Mouse (Mus musculus) embryonic facial prominence, embryonic 12.5 days (tissue): ENCODE results near the gene Ccnt2. TPM values are rescaled to one million over a fixed set of nuclear protein-coding genes. Genes with fewer than 3 reads are reported as not detected.

Source experiments
- ATAC-seq: fragments of 200-750 bp; cut with Nextera tagmentation; 2 replicates; pipeline ENCODE4 v1.8.0; 2017; ENCODE audit not compliant: insufficient number of reproducible peaks, insufficient read depth, low FRiP score, low TSS enrichment
- H3K27ac ChIP-seq: fragments of 300-500 bp; sonication (generic); 2 replicates; pipeline ENCODE4 v1.5.1; 2016; ENCODE audit warnings: mild to moderate bottlenecking
- H3K27me3 ChIP-seq: fragments of 300-500 bp; sonication (generic); 2 replicates; pipeline ENCODE4 v1.6.1; 2016; ENCODE audit warnings: mild to moderate bottlenecking, moderate library complexity
- H3K36me3 ChIP-seq: fragments of 300-500 bp; sonication (generic); 2 replicates; pipeline ENCODE4 v1.6.1; 2016; ENCODE audit warnings: mild to moderate bottlenecking
- H3K4me1 ChIP-seq: fragments of 300-500 bp; sonication (generic); 2 replicates; pipeline ENCODE4 v1.6.1; 2016
- H3K4me2 ChIP-seq: fragments of 300-500 bp; sonication (generic); replicated peaks from 2 replicates; pipeline ENCODE4 v1.6.1; 2016; ENCODE audit warnings: mild to moderate bottlenecking, moderate library complexity
- H3K4me3 ChIP-seq: fragments of 300-500 bp; sonication (generic); 2 replicates; pipeline ENCODE4 v1.5.1; 2016; ENCODE audit warnings: mild to moderate bottlenecking
- H3K9ac ChIP-seq: fragments of 300-500 bp; sonication (generic); 2 replicates; pipeline ENCODE4 v1.6.1; 2016; ENCODE audit warnings: mild to moderate bottlenecking, moderate library complexity
- H3K9me3 ChIP-seq: fragments of 300-500 bp; sonication (generic); 2 replicates; pipeline ENCODE4 v1.6.1; 2016; ENCODE audit warnings: mild to moderate bottlenecking, moderate library complexity
- WGBS: fragments of 180-500 bp; shearing (Covaris S2); methylation state at CpG from one replicate; pipeline ENCODE4 v1.1.7; 2016; 5-methylcytosine and 5-hydroxymethylcytosine counted together
- polyA plus RNA-seq: library from polyadenylated mRNA; unstranded; fragments of >200 nt; fragmentation: Nextera tagmentation; extraction: Ambion mirVana; gene quantifications from 2 replicates; pipeline ENCODE4 v1.2.1, GENCODE M21; 2016

Ccnt2 gene
- polyA plus RNA-seq, 1 experiment from 2014 or later = 108 TPM

DNA sequence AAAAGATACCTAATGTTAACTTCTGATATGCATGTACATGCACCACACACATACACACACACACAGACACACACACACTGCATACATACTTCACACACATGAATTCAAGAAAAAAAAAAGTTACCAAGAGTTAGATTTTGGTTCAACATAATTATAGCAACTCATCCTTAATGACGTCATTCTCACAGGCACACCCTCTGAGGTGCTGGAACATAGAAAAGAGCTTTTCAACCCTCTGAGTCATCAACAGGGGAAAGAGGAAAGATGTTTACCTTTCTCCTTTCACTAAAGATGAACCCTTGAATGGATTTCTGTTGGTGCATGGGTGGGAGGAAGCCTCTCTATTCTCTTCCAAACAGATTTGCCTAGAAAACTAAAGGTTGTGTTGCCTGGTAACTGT lies 64.6 kb downstream of the Ccnt2 start:
- Histone ChIP-seq H3K4me3 (no peak overlapping the region), H3K4me2 (no peak overlapping the region), H3K4me1 (no peaks in the 10 kb centered on the region), H3K36me3 (no peaks in the 10 kb centered on the region), H3K27ac (no peak overlapping the region), H3K27me3 (no peaks in the 10 kb centered on the region), H3K9me3 (no peaks in the 10 kb centered on the region), H3K9ac (no peak overlapping the region)
- 77% methylated on average over 1 of the region's 1 CpGs for WGBS
- no peak for ATAC-seq

DNA sequence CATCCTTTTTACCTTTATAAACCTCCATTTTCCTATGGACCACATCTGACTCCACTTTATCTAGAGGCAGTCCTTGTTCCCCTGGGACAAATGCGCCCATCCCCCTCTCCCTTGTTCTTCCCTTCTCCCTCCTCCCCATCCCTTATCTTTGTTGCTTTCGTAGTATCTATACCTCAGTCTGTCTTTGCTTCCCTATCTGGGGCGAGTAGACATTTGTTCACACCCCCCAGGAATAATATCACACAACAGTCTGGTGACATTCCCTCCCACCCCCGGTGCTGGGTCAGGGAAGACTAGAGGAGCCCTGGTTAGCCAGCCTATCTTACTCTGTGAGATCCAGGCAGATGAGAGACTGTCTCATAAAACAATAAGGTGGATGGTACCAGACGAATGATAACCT lies 71.5 kb downstream of the Ccnt2 start:
- H3K4me1 ChIP-seq = no peaks in the 10 kb centered on the region
- H3K4me3 ChIP-seq = no peak overlapping the region
- no peaks in the 10 kb centered on the region for H3K27me3 ChIP-seq
- H3K36me3 ChIP-seq = no peaks in the 10 kb centered on the region
- H3K4me2 ChIP-seq = no peak overlapping the region
- no peak overlapping the region for H3K27ac ChIP-seq
- H3K9me3 ChIP-seq = no peaks in the 10 kb centered on the region
- no peak overlapping the region for H3K9ac ChIP-seq
- ATAC-seq = no peak
- 75% methylated on average over 5 of the region's 5 CpGs for WGBS

GRCm38 (mm10) chr1:127850075-127850610 lies 76.2 kb downstream of the Ccnt2 start:
- H3K9me3 ChIP-seq = peaks cover 5% of the 10 kb centered on the region; the same call in 1 of the 2 replicates
- no peak overlapping the region for H3K27ac ChIP-seq
- 64% methylated on average over 7 of the region's 7 CpGs for WGBS
- H3K4me2 ChIP-seq = no peak overlapping the region
- H3K4me3 ChIP-seq = no peak overlapping the region
- no peaks in the 10 kb centered on the region for H3K4me1 ChIP-seq
- ATAC-seq = no peak
- H3K27me3 ChIP-seq = no peaks in the 10 kb centered on the region
- H3K36me3 ChIP-seq = no peaks in the 10 kb centered on the region
- H3K9ac ChIP-seq = no peak overlapping the region

- H3K9me3 ChIP-seq = peaks cover 5% of the 10 kb centered on the region; the same call in 1 of the 2 replicates
- no peak for ATAC-seq
- no peak within 1 kb of the TSS for H3K27ac ChIP-seq
- no peak within 1 kb of the TSS for H3K4me2 ChIP-seq
- 79% methylated on average over 14 of the region's 14 CpGs for WGBS
- no peaks in the 10 kb centered on the region for H3K36me3 ChIP-seq
- H3K27me3 ChIP-seq = no peaks in the 10 kb centered on the region
- H3K4me1 ChIP-seq = no peaks in the 10 kb centered on the region
- no peak within 1 kb of the TSS for H3K4me3 ChIP-seq
- no peak within 1 kb of the TSS for H3K9ac ChIP-seq
These were observed 80.7 kb downstream of the Ccnt2 start, which contains the start of gene Map3k19 for GRCm38 (mm10) chr1:127854486-127855222. Gene Map3k19 (minus strand): TSS chr1:127855031.

Other genes starting within 250 kb of the Ccnt2 start
- 8.7 and 11.8 TPM in 2 replicates for gene Tmem163, start 94.6 kb upstream of the Ccnt2 start, polyA plus RNA-seq
- 0.13 and 0.14 TPM in 2 replicates for gene Acmsd, start 44.8 kb upstream of the Ccnt2 start, polyA plus RNA-seq
- gene Map3k19, start 80.9 kb downstream of the Ccnt2 start, polyA plus RNA-seq = 0.05 TPM in 1 of 2 replicates, not detected in the other
- 23.1 and 23.6 TPM in 2 replicates for gene Rab3gap1, start 94.6 kb downstream of the Ccnt2 start, polyA plus RNA-seq